Mouse (Mus musculus) stomach, postnatal 0 days (tissue): ENCODE data around the gene Cltb.

ENCODE experiments used
- CTCF ChIP-seq: IDR thresholded peaks from 2 replicates; pipeline ENCODE4 v1.5.1; 2016; ENCODE audit warnings: antibody characterized with exemption, low read depth, mild to moderate bottlenecking, moderate library complexity
- EP300 ChIP-seq: optimal IDR thresholded peaks from 2 replicates; pipeline ENCODE3; 2016; ENCODE audit warnings: antibody characterized with exemption

DNA sequence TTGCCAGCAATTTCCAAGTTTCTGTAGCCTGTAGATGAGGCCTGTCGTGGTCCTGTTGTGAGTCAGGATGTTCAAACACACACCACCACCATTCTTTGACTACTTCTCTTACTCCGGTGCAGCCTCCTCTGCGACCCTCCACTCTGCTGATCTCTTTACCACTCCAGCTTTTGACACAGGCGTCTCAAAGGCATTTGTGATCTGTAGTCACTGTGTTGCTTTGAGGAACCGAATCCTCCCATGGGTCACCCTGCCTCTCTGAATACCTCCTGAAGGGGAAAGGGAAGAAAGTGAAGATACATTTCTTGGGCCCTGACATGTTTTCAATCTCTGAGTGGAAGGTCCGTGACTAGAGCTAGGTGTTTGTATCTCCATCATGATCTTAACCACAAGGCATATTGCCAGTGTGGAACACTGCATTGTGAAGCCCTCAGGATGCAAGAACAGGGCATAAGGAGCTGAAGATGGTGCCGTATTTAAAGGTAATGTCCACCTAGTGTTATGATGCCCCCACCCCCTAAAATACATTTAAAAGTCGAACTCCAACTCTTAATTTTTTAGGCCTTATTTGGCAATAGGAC lies 19.3 kb downstream of the Cltb start:
- TF ChIP-seq CTCF (no peak), EP300 (no peak)
